ENCODE assay signal across 17 mouse cellular contexts in genomic region chrX:52783898-52784297, GRCm38 (mm10). TPM values are rescaled to one million over a fixed set of nuclear protein-coding genes. Genes with fewer than 3 reads are reported as not detected.
DNase-seq lines count a peak whose midpoint lies in the region; ATAC-seq and TF ChIP-seq lines count a peak whose summit lies in the region.
"Had no signal": no experiment of that assay in that cellular context is flagged by ENCODE, and none has a peak within 500 bp of the region (broad histone marks: within the 10 kb centered on the region; RNA-seq: fewer than 3 reads in every experiment).

No protein-coding gene starts in this region.

- no peak for TF ChIP-seq CTCF in MEL (IDR thresholded peaks at IDR 0.05 in 2 of 3, conservative IDR thresholded peaks at IDR 0.05 in 1 of 3; ENCODE audit: control insufficient read depth in 1 of 3, insufficient read depth in 1 of 3, low read depth in 2 of 3, low read length in 3 of 3, poor library complexity in 1 of 3, severe bottlenecking in 1 of 3)

- TF ChIP-seq RAD21 in MEL (IDR thresholded peaks at IDR 0.05; ENCODE audit: low read depth, low read length), result no peak

- H3K4me1 ChIP-seq in intestine, embryonic 14.5 days (replicated peaks; ENCODE audit: control insufficient read depth, insufficient read depth, low read length), result no peaks in the 10 kb centered on the region
- no peaks in the 10 kb centered on the region for H3K4me1 ChIP-seq in intestine, embryonic 16.5 days (ENCODE audit: control insufficient read depth, insufficient read depth, low read length)
- H3K4me1 ChIP-seq in MEL (ENCODE audit: control insufficient read depth in 1 of 2, insufficient read depth in 2 of 2, low read length in 2 of 2), result no peaks in the 10 kb centered on the region
- H3K4me1 ChIP-seq in megakaryocyte, embryonic 14.5 days, result no peaks in the 10 kb centered on the region
- H3K4me1 ChIP-seq: forebrain, embryonic 15.5 days; hindbrain, embryonic 12.5 days; midbrain, embryonic 10.5 days; neural tube, embryonic 13.5 days had no signal

- TF ChIP-seq EP300 in MEL (IDR thresholded peaks at IDR 0.05; ENCODE audit: low read depth in 1 of 2, low read length in 2 of 2), result no peak

- no peaks in the 10 kb centered on the region for H3K9me3 ChIP-seq in intestine, embryonic 14.5 days (ENCODE audit: control insufficient read depth, low read length)
- H3K9me3 ChIP-seq in intestine, embryonic 16.5 days (ENCODE audit: control insufficient read depth, low read length), result no peaks in the 10 kb centered on the region
- H3K9me3 ChIP-seq in MEL (replicated peaks; ENCODE audit: insufficient read depth, low read length), result no peaks in the 10 kb centered on the region
- no peaks in the 10 kb centered on the region for H3K9me3 ChIP-seq in megakaryocyte, embryonic 14.5 days
- H3K9me3 ChIP-seq: forebrain, embryonic 15.5 days; G1E; hindbrain, embryonic 12.5 days; midbrain, embryonic 10.5 days; neural tube, embryonic 13.5 days had no signal

- no peaks in the 10 kb centered on the region for H3K36me3 ChIP-seq in intestine, embryonic 14.5 days (ENCODE audit: control insufficient read depth, insufficient read depth, low read length)
- H3K36me3 ChIP-seq in intestine, embryonic 16.5 days (ENCODE audit: control insufficient read depth, insufficient read depth, low read length), result no peaks in the 10 kb centered on the region
- no peaks in the 10 kb centered on the region for H3K36me3 ChIP-seq in MEL (ENCODE audit: control insufficient read depth in 1 of 2, insufficient read depth in 2 of 2, low read length in 2 of 2)
- no peaks in the 10 kb centered on the region for H3K36me3 ChIP-seq in megakaryocyte, embryonic 14.5 days (replicated peaks; ENCODE audit: low read length)
- H3K36me3 ChIP-seq: forebrain, embryonic 15.5 days; G1E; hindbrain, embryonic 12.5 days; midbrain, embryonic 10.5 days; neural tube, embryonic 13.5 days had no signal

- ATAC-seq in intestine, embryonic 14.5 days (replicated peaks; ENCODE audit: low FRiP score, low TSS enrichment, low read depth), result no peak
- no peak for ATAC-seq in intestine, embryonic 16.5 days
- peak; percentile 52 for ATAC-seq in inflammation-experienced regulatory T-cells, adult 6 months
- ATAC-seq in erythroid progenitor cell, adult 5-6 weeks (replicated peaks; ENCODE audit: low FRiP score, poor library complexity, severe bottlenecking), result no peak
- ATAC-seq: forebrain, embryonic 15.5 days had no signal

- no peak overlapping the region for H3K27ac ChIP-seq in intestine, embryonic 14.5 days (ENCODE audit: low read depth)
- H3K27ac ChIP-seq in intestine, embryonic 16.5 days (ENCODE audit: low read length), result no peak overlapping the region
- H3K27ac ChIP-seq in MEL (ENCODE audit: control insufficient read depth, low read depth, low read length), result no peak overlapping the region
- H3K27ac ChIP-seq: forebrain, embryonic 15.5 days; hindbrain, embryonic 12.5 days; midbrain, embryonic 10.5 days; neural tube, embryonic 13.5 days had no signal

- 60% methylated on average over 5 of the region's 5 CpGs for WGBS in intestine, embryonic 14.5 days
- WGBS in intestine, embryonic 16.5 days, result 53% methylated on average over 5 of the region's 5 CpGs

- intact Hi-C loops in left cerebral cortex, postnatal 25 days (cut with DNase I), result no loop called here

- H3K9ac ChIP-seq in intestine, embryonic 14.5 days (ENCODE audit: low read length), result no peak overlapping the region
- no peak overlapping the region for H3K9ac ChIP-seq in intestine, embryonic 16.5 days (ENCODE audit: low read depth, low read length)
- H3K9ac ChIP-seq in MEL (ENCODE audit: control insufficient read depth, low read depth, low read length, poor library complexity, severe bottlenecking), result no peak overlapping the region
- H3K9ac ChIP-seq: forebrain, embryonic 15.5 days; hindbrain, embryonic 12.5 days; neural tube, embryonic 13.5 days had no signal

- no peak for TF ChIP-seq POLR2A in MEL (IDR thresholded peaks at IDR 0.05; ENCODE audit: control insufficient read depth in 1 of 2, insufficient read depth in 1 of 2, low read depth in 1 of 2, low read length in 2 of 2, poor library complexity in 1 of 2)

- H3K4me2 ChIP-seq in intestine, embryonic 14.5 days (ENCODE audit: low read length), result peak overlapping the region; percentile 6; the same call in 1 of the 2 replicates
- H3K4me2 ChIP-seq in intestine, embryonic 16.5 days (ENCODE audit: low read depth, low read length), result no peak overlapping the region
- H3K4me2 ChIP-seq: forebrain, embryonic 15.5 days; hindbrain, embryonic 12.5 days; neural tube, embryonic 13.5 days had no signal

- no peak for DNase-seq in intestine, embryonic 14.5 days (ENCODE audit: low spot score)
- DNase-seq in MEL (ENCODE audit: low read depth, low spot score), result peak; percentile 53
- DNase-seq in left cerebral cortex, postnatal 25 days (ENCODE audit: low spot score in 2 of 2), result no peak
- DNase-seq in thymus, postnatal 36 days, result no peak
- DNase-seq: adrenal gland, postnatal 14 days; cerebellum, adult 18-20 months; kidney, postnatal 36 days; right cerebral cortex, postnatal 25 days had no signal

- no peak overlapping the region for H3K4me3 ChIP-seq in intestine, embryonic 14.5 days (ENCODE audit: low read depth, low read length)
- H3K4me3 ChIP-seq in intestine, embryonic 16.5 days (ENCODE audit: low read length), result no peak overlapping the region
- peak overlapping the region; percentile 57 to 64 for H3K4me3 ChIP-seq in MEL (ENCODE audit: control insufficient read depth in 1 of 2, insufficient read depth in 1 of 2, low read depth in 2 of 2, low read length in 2 of 2)
- H3K4me3 ChIP-seq in megakaryocyte, embryonic 14.5 days (replicated peaks), result peak overlapping the region; percentile 86
- H3K4me3 ChIP-seq: forebrain, embryonic 15.5 days; hindbrain, embryonic 12.5 days; midbrain, embryonic 10.5 days; neural tube, embryonic 13.5 days had no signal

- H3K79me2 ChIP-seq in MEL (ENCODE audit: control insufficient read depth, insufficient read depth, low read length, poor library complexity), result no peaks in the 10 kb centered on the region

- H3K27me3 ChIP-seq in intestine, embryonic 14.5 days (replicated peaks; ENCODE audit: control insufficient read depth, insufficient read depth, low read length), result no peaks in the 10 kb centered on the region
- H3K27me3 ChIP-seq in intestine, embryonic 16.5 days (replicated peaks; ENCODE audit: control insufficient read depth, insufficient read depth, low read length), result no peaks in the 10 kb centered on the region
- no peaks in the 10 kb centered on the region for H3K27me3 ChIP-seq in MEL (ENCODE audit: control insufficient read depth in 1 of 2, insufficient read depth in 2 of 2, low read length in 2 of 2)
- peaks cover 2% of the 10 kb centered on the region for H3K27me3 ChIP-seq in megakaryocyte, embryonic 14.5 days (replicated peaks)
- H3K27me3 ChIP-seq: forebrain, embryonic 15.5 days; hindbrain, embryonic 12.5 days; neural tube, embryonic 13.5 days had no signal

TF ChIP-seq in MEL, 35 proteins besides CTCF, POLR2A, EP300 and RAD21:
- TF ChIP-seq NRF1 (IDR thresholded peaks at IDR 0.05; ENCODE audit: insufficient read depth, low read depth, low read length, poor library complexity, severe bottlenecking), result no peak
- TF ChIP-seq MEF2A (IDR thresholded peaks at IDR 0.05; ENCODE audit: extremely low read depth, insufficient replicate concordance, low read depth, low read length, poor library complexity, severe bottlenecking), result no peak

RNA-seq across cellular contexts. Expression of gene Ccdc160, which starts 7.1 kb away (rescaled TPM):
- polyA plus RNA-seq in intestine, embryonic 14.5 days (2014; fragmentation: Nextera tagmentation; extraction: Ambion mirVana), result 3.3 and 4.2 TPM in 2 replicates
- 5.7 TPM in 2 replicates for polyA plus RNA-seq in intestine, embryonic 16.5 days (2015; fragmentation: Nextera tagmentation; extraction: Ambion mirVana)
- total RNA-seq in MEL (2012; rRNA removed), result not detected in 2 replicates
- not detected for polyA plus RNA-seq in MEL (2012; ENCODE audit: insufficient read depth in 1 of 2, insufficient read length in 2 of 2, low read depth in 1 of 2, low replicate concordance in 2 of 2, missing spikeins in 1 of 2)
- not detected for polyA plus RNA-seq in inflammation-experienced regulatory T-cells, adult 6 months (2017; shearing (Covaris generic))
- 0.49 TPM in 1 of 2 replicates, not detected in the other for polyA plus RNA-seq in megakaryocyte, embryonic 14.5 days (2012; ENCODE audit: insufficient read depth, low replicate concordance)
- 1 to 10 TPM; 2.5 to 3.4 TPM for total RNA-seq in left cerebral cortex, postnatal 25 days (2021)
- not detected in 2 replicates for total RNA-seq in erythroid progenitor cell, adult 5-6 weeks (2015; ENCODE audit: low replicate concordance)
- not detected in 2 replicates for total RNA-seq in erythroid progenitor cell, adult 5-6 weeks (2017; ENCODE audit: low replicate concordance)
- polyA plus RNA-seq: G1E had no signal

Comparison
In these comparisons a context has a peak if more than half of its experiments do, and no peak if none do; other contexts are left out.
1. H3K4me3 ChIP-seq: peak in MEL (2 of 2) and megakaryocyte, embryonic 14.5 days (single experiment); none in intestine, embryonic 14.5 days (single experiment) and intestine, embryonic 16.5 days (single experiment).